Mouse (Mus musculus) testis, adult 2 months (tissue): ENCODE measurements at regions not wholly inside any gene's neighbourhood (a gene's known extent, or its start where the extent isn't known, plus 50 kb on each side); places are given as distances from the start of the nearest gene placed in this dataset.

ENCODE experiments used
- H3K27ac ChIP-seq: fragments of 200-500 bp; 2 replicates; pipeline ENCODE4 v1.5.1; 2012; ENCODE audit warnings: low read depth, low read length; ENCODE audit not compliant: control insufficient read depth, insufficient read depth
- H3K27me3 ChIP-seq: fragments of 200-500 bp; 2 replicates; pipeline ENCODE4 v1.6.1; 2012; ENCODE audit warnings: mild to moderate bottlenecking, low read length, moderate library complexity; ENCODE audit not compliant: control insufficient read depth, insufficient read depth
- H3K36me3 ChIP-seq: fragments of 200-500 bp; 2 replicates; pipeline ENCODE4 v1.6.1; 2012; ENCODE audit warnings: mild to moderate bottlenecking, low read length; ENCODE audit not compliant: control insufficient read depth, insufficient read depth
- H3K4me1 ChIP-seq: fragments of 200-500 bp; 2 replicates; pipeline ENCODE4 v1.6.1; 2012; ENCODE audit warnings: low read length; ENCODE audit not compliant: control insufficient read depth, insufficient read depth
- H3K4me3 ChIP-seq: fragments of 200-500 bp; 2 replicates; pipeline ENCODE4 v1.5.1; 2012; ENCODE audit warnings: low read depth, mild to moderate bottlenecking, low read length, moderate library complexity, mixed read lengths; ENCODE audit not compliant: control insufficient read depth
- CTCF ChIP-seq: fragments of 200-500 bp; IDR thresholded peaks from 2 replicates; pipeline ENCODE4 v1.5.1; 2012; ENCODE audit warnings: low read depth, mild to moderate bottlenecking, inconsistent platforms, low read length, moderate library complexity; ENCODE audit not compliant: control insufficient read depth, insufficient read depth, insufficient replicate concordance
- POLR2A ChIP-seq: fragments of 200-500 bp; IDR thresholded peaks from 2 replicates; pipeline ENCODE4 v1.6.1; 2012; ENCODE audit warnings: low read depth, mild to moderate bottlenecking, inconsistent platforms, low read length, moderate library complexity; ENCODE audit not compliant: control insufficient read depth

GRCm38 (mm10) chr6:84261483-84261882, 253.1 kb downstream of the Dysf start:
- Histone ChIP-seq H3K36me3 (no peaks in the 10 kb centered on the region), H3K27me3 (no peaks in the 10 kb centered on the region), H3K4me3 (no peak overlapping the region), H3K4me1 (no peaks in the 10 kb centered on the region), H3K27ac (no peak overlapping the region)
- no peak for TF ChIP-seq CTCF
- TF ChIP-seq POLR2A = no peak
